Comparison of ENCODE assay signal across 17 mouse cellular contexts in the genomic region with DNA sequence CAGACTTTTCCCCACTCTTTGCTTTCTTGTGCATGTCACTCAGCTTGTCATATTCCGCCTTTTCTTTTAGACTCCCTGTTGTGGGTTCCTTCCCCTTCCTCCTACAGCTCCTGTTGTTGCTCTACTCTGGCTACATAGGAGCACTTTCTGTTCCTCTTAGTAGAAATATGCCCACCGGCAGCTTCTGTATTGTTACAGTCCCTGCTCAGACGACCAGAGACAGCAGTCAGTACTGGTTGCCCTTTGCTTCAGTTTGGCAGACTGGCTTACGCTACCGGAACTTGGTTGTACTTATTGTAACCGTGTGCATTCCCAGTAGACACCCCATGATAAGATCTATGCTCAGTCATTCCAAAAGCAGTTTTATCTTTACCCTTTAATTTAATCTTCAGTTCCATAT. TPM values are rescaled to one million over a fixed set of nuclear protein-coding genes. Genes with fewer than 3 reads are reported as not detected.
DNase-seq lines count a peak whose midpoint lies in the region; ATAC-seq and TF ChIP-seq lines count a peak whose summit lies in the region.
"Had no signal": no experiment of that assay in that cellular context is flagged by ENCODE, and none has a peak within 500 bp of the region (broad histone marks: within the 10 kb centered on the region; RNA-seq: fewer than 3 reads in every experiment).

No protein-coding gene starts in this region.

- WGBS in thymus, adult 2 months, result 48% methylated on average over 6 of the region's 6 CpGs
- WGBS in forebrain, embryonic 16.5 days, result 80% methylated on average over 6 of the region's 6 CpGs

- H3K9me3 ChIP-seq in forebrain, embryonic 16.5 days (ENCODE audit: control insufficient read depth, low read length), result no peaks in the 10 kb centered on the region
- H3K9me3 ChIP-seq: kidney, embryonic 15.5 days; lung, embryonic 15.5 days; neural tube, embryonic 13.5 days had no signal

- no peaks in the 10 kb centered on the region for H3K36me3 ChIP-seq in thymus, adult 2 months (ENCODE audit: control insufficient read depth, insufficient read depth, low read length)
- H3K36me3 ChIP-seq in forebrain, embryonic 16.5 days (ENCODE audit: control insufficient read depth, insufficient read depth), result no peaks in the 10 kb centered on the region
- H3K36me3 ChIP-seq: kidney, embryonic 15.5 days; lung, embryonic 15.5 days; neural tube, embryonic 13.5 days had no signal

- H3K4me1 ChIP-seq in thymus, adult 2 months (replicated peaks; ENCODE audit: control insufficient read depth, insufficient read depth, low read length), result peaks cover 4% of the 10 kb centered on the region
- H3K4me1 ChIP-seq in forebrain, embryonic 16.5 days (replicated peaks; ENCODE audit: control insufficient read depth, insufficient read depth, low read length), result peaks cover 15% of the 10 kb centered on the region

- H3K9ac ChIP-seq in forebrain, embryonic 16.5 days (replicated peaks; ENCODE audit: low read depth, low read length), result no peak overlapping the region
- H3K9ac ChIP-seq: kidney, embryonic 15.5 days; lung, embryonic 15.5 days; neural tube, embryonic 13.5 days had no signal

- TF ChIP-seq POLR2A in thymus, adult 2 months (IDR thresholded peaks at IDR 0.05; ENCODE audit: control insufficient read depth, extremely low read depth, insufficient read depth, low read length, poor library complexity), result no peak

- H3K4me2 ChIP-seq in forebrain, embryonic 16.5 days (ENCODE audit: low read length), result no peak overlapping the region
- H3K4me2 ChIP-seq: kidney, embryonic 15.5 days; lung, embryonic 15.5 days; neural tube, embryonic 13.5 days had no signal

- no peak for TF ChIP-seq CTCF in thymus, adult 2 months (IDR thresholded peaks at IDR 0.05; ENCODE audit: borderline replicate concordance, control insufficient read depth, extremely low read depth, insufficient read depth, low read length, poor library complexity)

- H3K4me3 ChIP-seq in thymus, adult 2 months (ENCODE audit: control insufficient read depth, insufficient read depth, low read length), result no peak overlapping the region
- no peak overlapping the region for H3K4me3 ChIP-seq in forebrain, embryonic 16.5 days (replicated peaks; ENCODE audit: low read length)
- H3K4me3 ChIP-seq: heart, adult 2 months; kidney, embryonic 15.5 days; lung, embryonic 15.5 days; neural tube, embryonic 13.5 days had no signal

- no peaks in the 10 kb centered on the region for H3K27me3 ChIP-seq in thymus, adult 2 months (ENCODE audit: control insufficient read depth, insufficient read depth, low read length)
- H3K27me3 ChIP-seq in forebrain, embryonic 16.5 days (replicated peaks; ENCODE audit: control insufficient read depth, insufficient read depth, low read length), result no peaks in the 10 kb centered on the region
- H3K27me3 ChIP-seq: kidney, embryonic 15.5 days; neural tube, embryonic 13.5 days had no signal

- intact Hi-C loops in left cerebral cortex, postnatal 14 days (cut with DNase I), result loop anchor here (5.0 kb wide), 3 partner anchors 178 to 423 kb away; no protein-coding TSS in a partner anchor

- ATAC-seq in megakaryocyte, adult 5-6 weeks (ENCODE audit: poor library complexity, severe bottlenecking), result peak; percentile 72
- no peak for ATAC-seq in forebrain, embryonic 16.5 days
- ATAC-seq: inflammation-experienced regulatory T-cells, adult 6 months; midbrain, embryonic 16.5 days had no signal

- DNase-seq in urinary bladder, postnatal 14 days (ENCODE audit: low spot score), result peak; percentile 14
- no peak for DNase-seq in urinary bladder, adult 2 months (ENCODE audit: low spot score)
- peak; percentile 79 for DNase-seq in fat pad, adult 2 months (ENCODE audit: extremely low read depth, low read depth, low spot score)
- DNase-seq in thymus, adult 2 months, result no peak
- DNase-seq in left cerebral cortex, postnatal 14 days (ENCODE audit: low spot score in 2 of 2), result no peak
- DNase-seq: adrenal gland, adult 8-10 months; cerebellum, postnatal 10 days; heart, postnatal 10 days; thymus, adult 18-20 months had no signal

- no peak overlapping the region for H3K27ac ChIP-seq in thymus, adult 2 months (ENCODE audit: control insufficient read depth, insufficient read depth, low read length)
- no peak overlapping the region for H3K27ac ChIP-seq in forebrain, embryonic 16.5 days (ENCODE audit: low read length)
- H3K27ac ChIP-seq: heart, adult 2 months; kidney, embryonic 15.5 days; lung, embryonic 15.5 days; neural tube, embryonic 13.5 days had no signal

RNA-seq across cellular contexts. Expression of a gene that starts 4.2 kb away (rescaled TPM):
- 43.9 and 47.8 TPM in 2 replicates for polyA plus RNA-seq in urinary bladder, adult 2 months (2012; rRNA removed)
- total RNA-seq in megakaryocyte, adult 5-6 weeks (2015), result 95.2 and 96.8 TPM in 2 replicates
- 177 and 191 TPM in 2 replicates for total RNA-seq in megakaryocyte, adult 5-6 weeks (2017)
- 8.5 and 9.4 TPM in 2 replicates for polyA plus RNA-seq in thymus, adult 2 months (2012; rRNA removed)
- polyA plus RNA-seq in forebrain, embryonic 16.5 days (2015; fragmentation: Nextera tagmentation; extraction: Ambion mirVana), result 77.5 and 84.3 TPM in 2 replicates
- 10 to 100 TPM; 88.7 to 94.5 TPM for total RNA-seq in left cerebral cortex, postnatal 14 days (2021)

Comparison
In these comparisons a context has a peak if more than half of its experiments do, and no peak if none do; other contexts are left out.
1. DNase-seq: peak in urinary bladder, postnatal 14 days (single experiment) and fat pad, adult 2 months (single experiment); none in urinary bladder, adult 2 months (single experiment), thymus, adult 2 months (single experiment) and left cerebral cortex, postnatal 14 days (0 of 2).